Mouse (Mus musculus) frontal cortex, postnatal 36 days (tissue): ENCODE results near the gene Unk.

Source experiments
- DNase-seq, 2 experiments: peaks; one replicate each; pipeline ENCODE4 v3.0.0; 2022; ENCODE audit warnings: low spot score in 2 of 2

Unk gene

GRCm38 (mm10) chr11:116108464-116109137 lies 78.5 kb downstream of the Unk start:
- DNase-seq = peak; percentile 43 to 46

DNA sequence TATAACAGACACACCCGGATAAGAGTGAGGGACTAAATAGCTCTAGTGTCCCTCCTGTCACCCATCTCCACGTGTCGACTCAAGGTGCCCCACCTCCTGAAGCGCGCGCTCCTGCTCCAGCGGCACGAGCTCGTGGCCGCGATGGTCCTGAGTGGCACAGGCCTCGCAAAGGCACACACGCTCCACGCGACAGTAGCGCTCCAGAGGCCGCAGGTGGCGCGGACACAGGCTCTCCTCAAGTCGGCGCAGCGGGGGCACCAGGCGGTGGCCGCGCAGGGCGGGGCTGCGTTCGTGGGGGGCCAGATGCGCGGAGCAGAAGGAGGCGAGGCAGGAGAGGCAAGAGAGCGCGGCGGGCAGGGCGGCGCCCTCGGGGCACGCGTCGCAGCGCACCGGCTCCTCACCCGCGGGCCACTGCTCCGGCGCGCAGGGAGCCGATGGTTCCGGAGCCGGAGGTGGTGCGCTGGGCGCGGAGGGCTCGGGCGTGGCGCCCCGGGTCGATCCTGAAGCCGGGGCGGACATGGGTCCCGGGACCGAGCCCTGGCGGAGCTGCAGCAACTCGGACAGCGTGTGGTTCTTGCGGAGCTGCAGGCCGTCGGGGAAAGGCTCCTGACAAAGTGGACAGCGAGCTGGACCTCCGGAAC lies 79.4 kb downstream of the Unk start:
- DNase-seq = no peak

DNA sequence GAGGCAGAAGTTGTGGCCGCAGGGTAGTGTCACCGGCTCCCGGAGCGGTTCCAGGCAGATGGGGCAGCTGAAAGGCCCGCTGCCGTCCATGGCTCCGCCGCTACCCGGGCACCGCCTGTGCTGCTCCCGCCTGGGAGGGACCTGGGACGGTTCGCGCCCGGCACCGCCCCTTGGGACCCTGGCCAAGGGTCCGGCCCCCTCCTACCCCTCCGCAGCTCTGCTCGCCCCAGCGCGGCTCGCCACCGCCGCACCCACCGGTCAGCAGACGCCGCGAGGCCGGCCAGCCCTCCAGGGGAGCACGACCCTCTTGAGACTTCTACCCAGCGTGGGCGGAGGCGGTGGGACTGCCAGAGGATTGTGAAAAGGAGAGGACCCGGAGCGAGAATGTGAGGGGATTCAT lies 80.0 kb downstream of the Unk start:
- no peak for DNase-seq

DNA sequence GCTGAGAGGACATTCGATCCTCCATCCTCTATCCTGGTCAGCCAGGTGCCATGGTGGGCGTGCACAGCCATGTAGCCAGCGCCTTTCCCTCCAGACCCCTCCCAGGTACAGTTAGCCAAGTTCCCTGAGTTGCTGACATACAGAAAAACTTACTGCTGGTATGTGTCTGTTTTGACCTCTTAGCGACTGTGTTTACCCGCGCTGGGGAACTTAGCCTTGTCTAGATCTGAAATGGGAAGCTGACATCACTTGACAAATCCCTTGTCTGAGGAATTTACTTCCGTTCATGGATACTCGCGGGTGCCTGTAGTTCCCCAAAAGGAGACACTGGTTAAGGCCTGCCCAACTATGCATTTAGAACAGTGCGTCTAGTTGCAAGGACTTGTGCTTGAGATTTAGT lies 80.4 kb downstream of the Unk start:
- no peak for DNase-seq
